Mouse (Mus musculus) ES-Bruce4 (cell line): ENCODE results near the gene Otulin.

ENCODE experiments used
- CTCF ChIP-seq: IDR thresholded peaks from one replicate; pipeline ENCODE4 v1.8.1; 2011; ENCODE audit warnings: low read depth, low read length
- EP300 ChIP-seq: IDR thresholded peaks from 2 replicates; pipeline ENCODE4 v1.6.1; 2011; ENCODE audit warnings: low read depth, low read length; ENCODE audit not compliant: insufficient read depth
- POLR2A ChIP-seq: IDR thresholded peaks from one replicate; pipeline ENCODE4 v1.8.1; 2011; ENCODE audit warnings: low read length; ENCODE audit not compliant: insufficient read depth

DNA sequence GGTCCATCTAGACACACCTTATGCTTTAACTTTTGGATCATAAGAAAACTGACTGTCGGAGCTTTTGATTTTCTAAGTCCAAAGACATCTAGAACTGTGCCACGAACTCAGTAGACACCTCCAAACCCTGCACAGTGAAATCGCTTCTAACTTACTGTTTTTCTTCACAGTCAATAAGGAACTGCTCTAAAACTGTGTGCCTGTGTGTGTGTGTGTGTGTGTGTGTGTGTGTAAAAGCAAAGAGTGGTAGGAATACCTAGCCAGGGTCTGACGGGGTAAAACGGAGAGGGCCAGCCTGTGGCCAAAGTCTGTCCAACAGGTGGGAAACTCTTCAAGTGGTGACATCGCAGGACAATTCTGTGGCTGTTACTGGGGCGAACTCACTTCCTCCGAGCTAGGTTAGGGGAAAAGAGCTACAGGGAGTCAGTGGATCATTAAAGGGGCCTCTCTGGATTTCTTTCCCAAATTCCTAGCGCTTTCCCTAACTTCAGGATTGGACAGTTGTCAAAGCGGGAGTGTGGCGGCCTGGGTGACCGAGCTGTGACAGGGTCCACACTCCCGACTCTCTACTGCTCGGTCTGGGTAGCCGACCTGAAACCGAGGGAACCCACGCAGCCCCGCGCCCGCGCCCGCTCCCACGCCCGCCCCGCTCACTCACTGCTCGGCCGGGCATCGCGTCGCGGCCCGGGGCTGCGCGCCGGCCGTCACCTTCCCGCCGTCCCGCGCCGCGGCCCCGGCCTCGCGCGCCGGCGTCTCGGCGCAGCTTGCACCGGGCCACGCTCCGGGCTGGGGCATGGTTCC is 493 bp downstream of the Otulin start:
- TF ChIP-seq CTCF (no peak), POLR2A (no peak), EP300 (no peak)
